Mouse (Mus musculus): ENCODE measurements around the gene Sgta.

GRCm38 (mm10) chr10:81033586-81033985, 26.4 kb downstream of the Sgta start:
- TF ChIP-seq POLR2A (IDR thresholded peaks at IDR 0.05; ENCODE audit: low read depth, low read length): no peak
- TF ChIP-seq CTCF (IDR thresholded peaks at IDR 0.05; ENCODE audit: extremely low read depth, insufficient read length, insufficient replicate concordance, low read depth, low read length): no peak

Measured in small intestine, adult 2 months (tissue).